Mouse (Mus musculus) lung, postnatal 0 days (tissue): ENCODE data around the gene Ugt1a10. TPM values are rescaled to one million over a fixed set of nuclear protein-coding genes. Genes with fewer than 3 reads are reported as not detected.
"Not testable (repeated sequence)": the region's sequence is repeated elsewhere in the genome, so short reads cannot be mapped to it uniquely, and the experiment has no call there.

Experiments
- ATAC-seq: fragments of 200-750 bp; cut with Nextera tagmentation; 2 replicates; pipeline ENCODE4 v1.8.0; 2017; ENCODE audit warnings: moderate library complexity
- DNase-seq: peaks from one replicate; pipeline ENCODE4 v3.0.0-alpha.2; 2016; ENCODE audit warnings: low spot score
- H3K27ac ChIP-seq: fragments of 300-500 bp; sonication (generic); 2 replicates; pipeline ENCODE4 v1.5.1; 2014; ENCODE audit warnings: antibody characterized with exemption, mild to moderate bottlenecking, low read length, mixed read lengths
- H3K27me3 ChIP-seq: fragments of 300-500 bp; sonication (generic); replicated peaks from 2 replicates; pipeline ENCODE4 v1.6.1; 2014; ENCODE audit warnings: low read length, mixed read lengths; ENCODE audit not compliant: insufficient read depth
- H3K36me3 ChIP-seq: fragments of 300-500 bp; sonication (generic); 2 replicates; pipeline ENCODE4 v1.6.1; 2014; ENCODE audit warnings: low read length, mixed read lengths; ENCODE audit not compliant: insufficient read depth
- H3K4me1 ChIP-seq: fragments of 300-500 bp; sonication (generic); 2 replicates; pipeline ENCODE4 v1.6.1; 2014; ENCODE audit warnings: antibody characterized with exemption, low read depth, low read length, mixed read lengths; ENCODE audit not compliant: insufficient read depth
- H3K4me2 ChIP-seq: fragments of 300-500 bp; sonication (generic); replicated peaks from 2 replicates; pipeline ENCODE4 v1.6.1; 2014; ENCODE audit warnings: low read depth, mild to moderate bottlenecking, low read length, moderate library complexity, mixed read lengths
- H3K4me3 ChIP-seq: fragments of 300-500 bp; sonication (generic); 2 replicates; pipeline ENCODE4 v1.5.1; 2014; ENCODE audit warnings: low read depth, low read length
- H3K9ac ChIP-seq: fragments of 300-500 bp; sonication (generic); replicated peaks from 2 replicates; pipeline ENCODE4 v1.6.1; 2014; ENCODE audit warnings: low read depth, mild to moderate bottlenecking
- H3K9me3 ChIP-seq: fragments of 300-500 bp; sonication (generic); 2 replicates; pipeline ENCODE4 v1.6.1; 2016; ENCODE audit warnings: low read length, mixed read lengths
- CTCF ChIP-seq: IDR thresholded peaks from 2 replicates; pipeline ENCODE4 v1.5.1; 2016; ENCODE audit warnings: antibody characterized with exemption, mild to moderate bottlenecking
- EP300 ChIP-seq: IDR thresholded peaks from 2 replicates; pipeline ENCODE4 v1.6.1; 2016; ENCODE audit warnings: antibody characterized with exemption, mild to moderate bottlenecking, control low read depth
- WGBS: fragments of 180-500 bp; shearing (Covaris S2); extraction: QIAGEN DNeasy Blood & Tissue Kit; methylation state at CpG from one replicate; pipeline ENCODE4 v1.1.7; 2014; 5-methylcytosine and 5-hydroxymethylcytosine counted together
- polyA plus RNA-seq: library from polyadenylated mRNA; unstranded; fragments of >200 nt; fragmentation: Nextera tagmentation; extraction: Ambion mirVana; gene quantifications from 2 replicates; pipeline ENCODE4 v1.2.1, GENCODE M21; 2015

Ugt1a10 gene
- polyA plus RNA-seq, 1 experiment from 2014 or later: not detected

- Histone ChIP-seq H3K27ac (no peak overlapping the region), H3K4me3 (no peak overlapping the region), H3K36me3 (no peaks in the 10 kb centered on the region), H3K9me3 (no peaks in the 10 kb centered on the region), H3K4me2 (no peak overlapping the region), H3K27me3 (no peaks in the 10 kb centered on the region), H3K9ac (no peak overlapping the region), H3K4me1 (no peaks in the 10 kb centered on the region)
- TF ChIP-seq EP300 (no peak), CTCF (no peak)
- WGBS: 84% methylated on average over 4 of the region's 4 CpGs
- no peak for ATAC-seq
- peak; percentile 35 for DNase-seq
Observed at GRCm38 (mm10) chr1:88014194-88014593, 41.0 kb upstream of the Ugt1a10 start.

GRCm38 (mm10) chr1:88014671-88015070, 40.5 kb upstream of the Ugt1a10 start:
- 92% methylated on average over 4 of the region's 4 CpGs for WGBS
- Histone ChIP-seq H3K4me1 (no peaks in the 10 kb centered on the region), H3K36me3 (no peaks in the 10 kb centered on the region), H3K4me2 (no peak overlapping the region), H3K9me3 (no peaks in the 10 kb centered on the region), H3K27me3 (no peaks in the 10 kb centered on the region), H3K4me3 (no peak overlapping the region), H3K9ac (no peak overlapping the region), H3K27ac (no peak overlapping the region)
- DNase-seq: no peak
- TF ChIP-seq EP300 (no peak), CTCF (no peak)
- no peak for ATAC-seq

- Histone ChIP-seq H3K4me3 (no peak overlapping the region), H3K36me3 (no peaks in the 10 kb centered on the region), H3K9me3 (no peaks in the 10 kb centered on the region), H3K4me1 (no peaks in the 10 kb centered on the region), H3K27me3 (no peaks in the 10 kb centered on the region), H3K4me2 (no peak overlapping the region), H3K9ac (no peak overlapping the region), H3K27ac (no peak overlapping the region)
- WGBS: 86% methylated on average over 6 of the region's 6 CpGs
- DNase-seq: no peak
- no peak for TF ChIP-seq EP300
- TF ChIP-seq CTCF: no peak
- ATAC-seq: no peak
Observed at GRCm38 (mm10) chr1:88015371-88015770, 39.8 kb upstream of the Ugt1a10 start.

DNA sequence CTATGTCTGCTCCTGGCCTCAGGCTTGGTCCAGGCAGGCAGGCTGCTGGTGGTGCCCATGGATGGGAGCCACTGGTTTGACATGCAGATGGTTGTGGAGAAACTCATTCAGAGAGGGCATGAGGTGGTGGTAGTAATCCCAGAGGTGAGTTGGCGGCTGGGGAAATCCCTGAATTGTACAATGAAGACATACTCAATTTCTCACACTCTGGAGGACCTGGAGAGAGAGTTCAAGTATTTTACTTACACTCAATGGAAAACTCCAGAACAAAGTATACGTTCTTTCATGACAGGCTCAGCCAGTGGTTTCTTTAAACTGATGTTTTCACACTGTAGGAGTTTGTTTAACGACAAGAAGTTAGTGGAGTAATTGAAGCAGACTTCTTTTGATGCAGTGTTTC, 29.9 kb upstream of the Ugt1a10 start:
- H3K4me2 ChIP-seq, H3K36me3 ChIP-seq, H3K4me1 ChIP-seq, H3K27ac ChIP-seq, H3K9me3 ChIP-seq, H3K4me3 ChIP-seq, H3K27me3 ChIP-seq, H3K9ac ChIP-seq: not testable (repeated sequence)
- WGBS: 29% methylated on average over 3 of the region's 3 CpGs
- peak; percentile 58 for ATAC-seq
- DNase-seq: peak; percentile 61

DNA sequence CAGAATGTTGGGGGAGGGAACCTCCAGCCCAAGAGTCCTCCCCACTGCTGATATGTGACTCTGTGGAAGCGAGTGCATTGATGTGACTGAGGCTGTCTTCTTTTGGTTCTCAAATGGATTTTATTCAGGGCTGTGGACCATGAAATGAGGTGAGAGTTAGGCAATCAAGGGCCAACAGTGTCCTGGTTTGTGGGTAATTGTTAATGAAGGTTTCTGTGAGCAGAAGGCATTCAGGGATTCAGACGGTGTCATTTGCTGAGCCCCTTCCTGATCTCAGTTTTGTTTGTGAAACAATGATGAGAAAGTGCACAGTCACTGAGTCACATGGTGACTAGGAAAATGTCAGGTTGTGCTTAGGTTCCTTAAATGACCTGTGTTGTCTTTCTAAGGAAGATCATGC, 12.1 kb upstream of the Ugt1a10 start:
- not testable (repeated sequence) for H3K36me3 ChIP-seq, DNase-seq, H3K4me1 ChIP-seq, H3K9ac ChIP-seq, H3K4me2 ChIP-seq, H3K27me3 ChIP-seq, ATAC-seq, H3K4me3 ChIP-seq, H3K9me3 ChIP-seq, H3K27ac ChIP-seq
- 78% methylated on average over 1 of the region's 2 CpGs for WGBS

DNA sequence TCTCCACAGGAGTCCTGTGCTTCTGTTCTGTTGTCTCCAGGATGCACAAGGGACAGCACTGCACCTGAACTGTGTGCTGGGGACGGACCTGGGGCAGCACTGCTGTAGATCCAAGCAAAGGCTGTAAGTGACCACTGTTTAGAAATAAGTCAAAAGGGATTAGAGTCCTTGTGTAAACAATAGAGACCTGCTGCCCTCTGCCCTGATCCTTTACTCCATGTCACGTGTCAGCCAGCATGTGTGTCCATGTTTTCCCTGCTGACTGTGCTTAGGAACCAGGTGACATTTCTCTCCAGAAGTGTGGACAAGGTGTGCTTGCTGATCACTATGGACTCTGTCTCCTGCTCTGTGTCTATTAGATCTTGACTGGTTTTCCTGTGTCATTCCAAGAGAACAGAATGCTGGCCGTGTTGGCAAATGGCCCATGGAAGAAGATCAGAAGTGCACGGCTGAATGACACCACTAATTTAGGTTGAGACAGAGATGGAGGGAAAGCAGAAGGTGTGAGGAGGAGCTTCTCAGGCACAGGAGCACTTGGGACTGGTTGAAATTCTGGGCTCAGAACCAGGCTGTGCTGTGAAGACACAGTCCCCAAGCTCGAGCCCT, 10.3 kb upstream of the Ugt1a10 start:
- H3K36me3 ChIP-seq, H3K9ac ChIP-seq, ATAC-seq, H3K4me1 ChIP-seq, H3K27me3 ChIP-seq, H3K27ac ChIP-seq, H3K4me3 ChIP-seq, DNase-seq, H3K9me3 ChIP-seq, H3K4me2 ChIP-seq: not testable (repeated sequence)
- WGBS: 47% methylated on average over 3 of the region's 5 CpGs

GRCm38 (mm10) chr1:88047408-88047807, 7.8 kb upstream of the Ugt1a10 start:
- H3K4me1 ChIP-seq, H3K4me3 ChIP-seq, H3K9ac ChIP-seq, H3K9me3 ChIP-seq, DNase-seq, H3K36me3 ChIP-seq, H3K27ac ChIP-seq, H3K4me2 ChIP-seq, ATAC-seq, H3K27me3 ChIP-seq: not testable (repeated sequence)
- WGBS: 83% methylated on average over 2 of the region's 2 CpGs

DNA sequence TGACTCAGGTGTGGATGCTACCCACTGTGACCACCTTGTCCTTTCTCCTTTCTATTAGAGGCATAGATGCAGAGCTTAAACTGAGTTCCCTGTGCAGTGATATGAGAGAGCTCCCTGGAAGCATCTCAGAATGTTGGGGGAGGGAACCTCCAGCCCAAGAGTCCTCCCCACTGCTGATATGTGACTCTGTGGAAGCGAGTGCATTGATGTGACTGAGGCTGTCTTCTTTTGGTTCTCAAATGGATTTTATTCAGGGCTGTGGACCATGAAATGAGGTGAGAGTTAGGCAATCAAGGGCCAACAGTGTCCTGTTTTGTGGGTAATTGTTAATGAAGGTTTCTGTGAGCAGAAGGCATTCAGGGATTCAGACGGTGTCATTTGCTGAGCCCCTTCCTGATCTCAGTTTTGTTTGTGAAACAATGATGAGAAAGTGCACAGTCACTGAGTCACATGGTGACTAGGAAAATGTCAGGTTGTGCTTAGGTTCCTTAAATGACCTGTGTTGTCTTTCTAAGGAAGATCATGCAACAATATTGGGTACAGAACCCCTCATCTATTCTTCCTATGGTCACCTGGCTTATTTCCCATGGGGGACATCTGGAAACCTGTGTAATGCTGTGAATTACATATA, 11.4 kb downstream of the Ugt1a10 start:
- H3K4me3 ChIP-seq, H3K4me1 ChIP-seq, H3K4me2 ChIP-seq, ATAC-seq, H3K9me3 ChIP-seq, H3K27ac ChIP-seq, H3K9ac ChIP-seq, DNase-seq, H3K36me3 ChIP-seq, H3K27me3 ChIP-seq: not testable (repeated sequence)
- WGBS: 76% methylated on average over 1 of the region's 2 CpGs
